Mouse (Mus musculus) forebrain, embryonic 13.5 days (tissue): Measurements from ENCODE around the gene Ewsr1. TPM values are rescaled to one million over a fixed set of nuclear protein-coding genes. Genes with fewer than 3 reads are reported as not detected.

ENCODE experiments used
- ATAC-seq: fragments of 200-750 bp; cut with Nextera tagmentation; 2 replicates; pipeline ENCODE4 v1.8.0; 2017
- H3K27ac ChIP-seq: fragments of 300-500 bp; sonication (generic); 2 replicates; pipeline ENCODE4 v1.5.1; 2015; ENCODE audit warnings: inconsistent platforms, mild to moderate bottlenecking, moderate library complexity
- H3K27me3 ChIP-seq: fragments of 300-500 bp; sonication (generic); 2 replicates; pipeline ENCODE4 v1.6.1; 2015; ENCODE audit warnings: mild to moderate bottlenecking, inconsistent platforms
- H3K36me3 ChIP-seq: fragments of 300-500 bp; sonication (generic); 2 replicates; pipeline ENCODE4 v1.6.1; 2015; ENCODE audit warnings: mild to moderate bottlenecking, inconsistent platforms; ENCODE audit not compliant: poor library complexity, severe bottlenecking
- H3K4me1 ChIP-seq: fragments of 300-500 bp; sonication (generic); 2 replicates; pipeline ENCODE4 v1.6.1; 2015; ENCODE audit warnings: inconsistent platforms
- H3K4me2 ChIP-seq: fragments of 300-500 bp; sonication (generic); 2 replicates; pipeline ENCODE4 v1.6.1; 2015; ENCODE audit warnings: inconsistent platforms, mild to moderate bottlenecking, moderate library complexity
- H3K4me3 ChIP-seq: fragments of 300-500 bp; sonication (generic); 2 replicates; pipeline ENCODE4 v1.5.1; 2015; ENCODE audit warnings: mild to moderate bottlenecking, inconsistent platforms
- H3K9ac ChIP-seq: fragments of 300-500 bp; sonication (generic); 2 replicates; pipeline ENCODE4 v1.6.1; 2015; ENCODE audit warnings: mild to moderate bottlenecking, inconsistent platforms
- H3K9me3 ChIP-seq: fragments of 300-500 bp; sonication (generic); replicated peaks from 2 replicates; pipeline ENCODE4 v1.6.1; 2016; ENCODE audit warnings: inconsistent platforms
- WGBS: fragments of 180-500 bp; shearing (Covaris S2); methylation state at CpG from one replicate; pipeline ENCODE4 v1.1.7; 2015; 5-methylcytosine and 5-hydroxymethylcytosine counted together
- microRNA-seq: library from miRNA; unstranded; fragments of <30 nt; microRNA quantifications from one replicate; pipeline ENCODE4, GENCODE M21; 2016
- polyA plus RNA-seq: library from polyadenylated mRNA; unstranded; fragments of >200 nt; fragmentation: Nextera tagmentation; extraction: Ambion mirVana; gene quantifications from 2 replicates; pipeline ENCODE4 v1.2.1, GENCODE M21; 2015

Gene Ewsr1
- polyA plus RNA-seq, 1 experiment from 2014 or later: 808 TPM

DNA sequence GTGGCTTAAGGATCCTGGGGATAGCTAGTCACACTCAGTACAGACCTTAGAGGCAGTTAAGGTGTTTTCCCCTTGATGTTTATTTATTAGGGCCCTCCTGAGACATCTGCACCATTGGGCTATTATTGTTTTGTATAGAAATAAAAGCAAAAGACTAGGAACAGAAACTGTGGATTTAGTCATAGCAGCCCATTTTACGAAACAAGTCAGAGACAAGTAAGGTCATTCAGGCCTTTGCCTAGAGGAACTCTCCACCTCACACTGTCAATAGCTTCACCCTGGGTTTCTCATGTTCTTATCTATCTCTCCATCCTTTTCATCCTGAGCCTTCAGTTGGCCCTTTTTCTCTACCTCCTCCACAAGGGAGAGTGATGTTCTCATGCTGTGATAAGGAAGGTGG lies 74.0 kb downstream of the Ewsr1 start:
- Histone ChIP-seq H3K9ac (no peak overlapping the region), H3K9me3 (no peaks in the 10 kb centered on the region), H3K27ac (no peak overlapping the region), H3K4me3 (no peak overlapping the region), H3K4me1 (no peaks in the 10 kb centered on the region), H3K4me2 (no peak overlapping the region), H3K36me3 (peaks cover 85% of the 10 kb centered on the region), H3K27me3 (no peaks in the 10 kb centered on the region)
- no peak for ATAC-seq
- 100% methylated on average over 1 of the region's 1 CpGs for WGBS

Small RNAs within 50 kb of the gene (microRNA-seq; reads per million reads assigned to microRNA genes)
- not detected for gene Gm47296

Other genes with a start within 250 kb of the Ewsr1 start
- gene Nf2, start 249.7 kb downstream of the Ewsr1 start, polyA plus RNA-seq: 56.8 and 58.2 TPM in 2 replicates
- gene Nipsnap1, start 225.3 kb downstream of the Ewsr1 start, polyA plus RNA-seq: 118 and 120 TPM in 2 replicates
- gene Thoc5, start 203.9 kb downstream of the Ewsr1 start, polyA plus RNA-seq: 59.1 and 60.6 TPM in 2 replicates
- 0.37 and 0.50 TPM in 2 replicates for gene Nefh, start 151.2 kb downstream of the Ewsr1 start, polyA plus RNA-seq
- 61.7 and 73.0 TPM in 2 replicates for gene Ap1b1, start 112.4 kb downstream of the Ewsr1 start, polyA plus RNA-seq
- gene Rasl10a, start 41.1 kb downstream of the Ewsr1 start, polyA plus RNA-seq: 0.43 TPM in 1 of 2 replicates, not detected in the other
- gene Gas2l1, start 33.9 kb downstream of the Ewsr1 start, polyA plus RNA-seq: 13.2 and 15.2 TPM in 2 replicates
- gene Rhbdd3, start 340 bp downstream of the Ewsr1 start, polyA plus RNA-seq: 25.8 and 26.3 TPM in 2 replicates
- 14.9 and 18.8 TPM in 2 replicates for gene Emid1, start 53.0 kb upstream of the Ewsr1 start, polyA plus RNA-seq
- 6.6 and 7.2 TPM in 2 replicates for gene Kremen1, start 162.3 kb upstream of the Ewsr1 start, polyA plus RNA-seq